Mouse (Mus musculus): ENCODE data around the gene Troap. TPM values are rescaled to one million over a fixed set of nuclear protein-coding genes. Genes with fewer than 3 reads are reported as not detected.

Gene Troap
- polyA plus RNA-seq, 1 experiment = 15.2 TPM

- Histone ChIP-seq H3K27me3 (ENCODE audit: control insufficient read depth, insufficient read depth, low read length) (no peaks in the 10 kb centered on the region), H3K36me3 (ENCODE audit: control insufficient read depth, insufficient read depth, low read length) (no peaks in the 10 kb centered on the region), H3K4me3 (ENCODE audit: control insufficient read depth, low read depth, low read length) (no peak overlapping the region), H3K4me1 (ENCODE audit: control insufficient read depth, insufficient read depth, low read length) (peaks cover 4% of the 10 kb centered on the region), H3K27ac (ENCODE audit: control insufficient read depth, insufficient read depth, low read depth, low read length) (no peak overlapping the region)
- TF ChIP-seq CTCF (IDR thresholded peaks at IDR 0.05; ENCODE audit: control insufficient read depth, insufficient read depth, insufficient replicate concordance, low read depth, low read length) (no peak), POLR2A (IDR thresholded peaks at IDR 0.05; ENCODE audit: control insufficient read depth, low read depth, low read length) (no peak)
Measured at GRCm38 (mm10) chr15:99035431-99035830, 38.9 kb upstream of the Troap start.

GRCm38 (mm10) chr15:99036249-99036905, 38.0 kb upstream of the Troap start:
- no peaks in the 10 kb centered on the region for H3K36me3 ChIP-seq (ENCODE audit: control insufficient read depth, insufficient read depth, low read length)
- no peak overlapping the region for H3K27ac ChIP-seq (ENCODE audit: control insufficient read depth, insufficient read depth, low read depth, low read length)
- peaks cover 5% of the 10 kb centered on the region for H3K4me1 ChIP-seq (ENCODE audit: control insufficient read depth, insufficient read depth, low read length)
- H3K4me3 ChIP-seq (ENCODE audit: control insufficient read depth, low read depth, low read length) = no peak overlapping the region
- H3K27me3 ChIP-seq (ENCODE audit: control insufficient read depth, insufficient read depth, low read length) = no peaks in the 10 kb centered on the region
- TF ChIP-seq CTCF (IDR thresholded peaks at IDR 0.05; ENCODE audit: control insufficient read depth, insufficient read depth, insufficient replicate concordance, low read depth, low read length) (no peak), POLR2A (IDR thresholded peaks at IDR 0.05; ENCODE audit: control insufficient read depth, low read depth, low read length) (no peak)

- H3K4me1 ChIP-seq (ENCODE audit: control insufficient read depth, insufficient read depth, low read length) = peaks cover 8% of the 10 kb centered on the region
- TF ChIP-seq POLR2A (IDR thresholded peaks at IDR 0.05; ENCODE audit: control insufficient read depth, low read depth, low read length) (no peak), CTCF (IDR thresholded peaks at IDR 0.05; ENCODE audit: control insufficient read depth, insufficient read depth, insufficient replicate concordance, low read depth, low read length) (no peak)
- no peak overlapping the region for H3K4me3 ChIP-seq (ENCODE audit: control insufficient read depth, low read depth, low read length)
- no peaks in the 10 kb centered on the region for H3K36me3 ChIP-seq (ENCODE audit: control insufficient read depth, insufficient read depth, low read length)
- no peaks in the 10 kb centered on the region for H3K27me3 ChIP-seq (ENCODE audit: control insufficient read depth, insufficient read depth, low read length)
- H3K27ac ChIP-seq (ENCODE audit: control insufficient read depth, insufficient read depth, low read depth, low read length) = no peak overlapping the region
Measured at GRCm38 (mm10) chr15:99038025-99038424, 36.4 kb upstream of the Troap start.

- Histone ChIP-seq H3K27ac (ENCODE audit: control insufficient read depth, insufficient read depth, low read depth, low read length) (no peak overlapping the region), H3K4me1 (ENCODE audit: control insufficient read depth, insufficient read depth, low read length) (peaks cover 8% of the 10 kb centered on the region), H3K36me3 (ENCODE audit: control insufficient read depth, insufficient read depth, low read length) (no peaks in the 10 kb centered on the region), H3K27me3 (ENCODE audit: control insufficient read depth, insufficient read depth, low read length) (no peaks in the 10 kb centered on the region), H3K4me3 (ENCODE audit: control insufficient read depth, low read depth, low read length) (no peak overlapping the region)
- TF ChIP-seq CTCF (IDR thresholded peaks at IDR 0.05; ENCODE audit: control insufficient read depth, insufficient read depth, insufficient replicate concordance, low read depth, low read length) (no peak), POLR2A (IDR thresholded peaks at IDR 0.05; ENCODE audit: control insufficient read depth, low read depth, low read length) (no peak)
Measured at GRCm38 (mm10) chr15:99038797-99039196, 35.6 kb upstream of the Troap start.

- no peak for TF ChIP-seq CTCF (IDR thresholded peaks at IDR 0.05; ENCODE audit: control insufficient read depth, insufficient read depth, insufficient replicate concordance, low read depth, low read length)
- no peak for TF ChIP-seq POLR2A (IDR thresholded peaks at IDR 0.05; ENCODE audit: control insufficient read depth, low read depth, low read length)
- Histone ChIP-seq H3K27me3 (ENCODE audit: control insufficient read depth, insufficient read depth, low read length) (no peaks in the 10 kb centered on the region), H3K27ac (ENCODE audit: control insufficient read depth, insufficient read depth, low read depth, low read length) (no peak overlapping the region), H3K36me3 (ENCODE audit: control insufficient read depth, insufficient read depth, low read length) (no peaks in the 10 kb centered on the region), H3K4me3 (ENCODE audit: control insufficient read depth, low read depth, low read length) (no peak overlapping the region), H3K4me1 (ENCODE audit: control insufficient read depth, insufficient read depth, low read length) (peaks cover 8% of the 10 kb centered on the region)
Measured at GRCm38 (mm10) chr15:99039306-99039705, 35.1 kb upstream of the Troap start.

- H3K27me3 ChIP-seq (ENCODE audit: control insufficient read depth, insufficient read depth, low read length) = no peaks in the 10 kb centered on the region
- no peaks in the 10 kb centered on the region for H3K36me3 ChIP-seq (ENCODE audit: control insufficient read depth, insufficient read depth, low read length)
- H3K27ac ChIP-seq (ENCODE audit: control insufficient read depth, insufficient read depth, low read depth, low read length) = no peak overlapping the region
- no peak overlapping the region; the same call in 1 of the 2 replicates for H3K4me3 ChIP-seq (ENCODE audit: control insufficient read depth, low read depth, low read length)
- peaks cover 8% of the 10 kb centered on the region for H3K4me1 ChIP-seq (ENCODE audit: control insufficient read depth, insufficient read depth, low read length)
- TF ChIP-seq CTCF (IDR thresholded peaks at IDR 0.05; ENCODE audit: control insufficient read depth, insufficient read depth, insufficient replicate concordance, low read depth, low read length) (peak; percentile 42; the same call in 1 of the 2 replicates), POLR2A (IDR thresholded peaks at IDR 0.05; ENCODE audit: control insufficient read depth, low read depth, low read length) (no peak)
Measured at GRCm38 (mm10) chr15:99039996-99040919, 34.1 kb upstream of the Troap start.

All from testis, adult 2 months (tissue).